Mouse (Mus musculus): ENCODE data around the gene Gpr61. TPM values are rescaled to one million over a fixed set of nuclear protein-coding genes. Genes with fewer than 3 reads are reported as not detected.

Gene Gpr61
- polyA plus RNA-seq, 1 experiment = 0.05 TPM

DNA sequence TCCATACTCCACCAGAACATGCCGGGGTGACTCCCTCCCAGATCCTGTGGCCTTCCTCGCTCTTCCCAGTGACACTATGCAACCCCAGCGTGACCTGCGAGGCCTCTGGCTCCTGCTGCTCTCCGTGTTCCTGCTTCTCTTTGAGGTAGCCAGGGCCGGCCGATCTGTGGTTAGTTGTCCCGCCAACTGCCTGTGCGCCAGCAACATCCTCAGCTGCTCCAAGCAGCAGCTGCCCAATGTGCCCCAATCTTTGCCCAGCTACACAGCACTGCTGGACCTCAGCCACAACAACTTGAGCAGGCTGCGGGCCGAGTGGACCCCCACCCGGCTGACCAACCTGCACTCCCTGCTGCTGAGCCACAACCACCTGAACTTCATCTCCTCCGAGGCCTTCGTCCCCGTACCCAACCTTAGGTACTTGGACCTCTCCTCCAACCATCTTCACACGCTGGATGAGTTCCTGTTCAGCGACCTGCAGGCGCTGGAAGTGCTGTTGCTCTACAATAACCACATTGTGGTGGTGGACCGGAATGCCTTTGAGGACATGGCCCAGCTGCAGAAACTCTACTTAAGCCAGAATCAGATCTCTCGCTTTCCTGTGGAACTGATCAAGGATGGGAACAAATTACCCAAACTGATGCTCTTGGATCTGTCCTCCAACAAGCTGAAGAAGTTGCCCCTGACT lies 32.6 kb upstream of the Gpr61 start:
- H3K4me1 ChIP-seq (ENCODE audit: control insufficient read depth, insufficient read depth, insufficient read length, low read length) = peaks cover 8% of the 10 kb centered on the region
- H3K36me3 ChIP-seq (ENCODE audit: control insufficient read depth, insufficient read depth, low read length) = no peaks in the 10 kb centered on the region
- H3K27ac ChIP-seq (ENCODE audit: insufficient read depth, low read depth, low read length) = no peak overlapping the region
- H3K27me3 ChIP-seq (ENCODE audit: control insufficient read depth, insufficient read depth, low read length) = no peaks in the 10 kb centered on the region
- TF ChIP-seq POLR2A (IDR thresholded peaks at IDR 0.05; ENCODE audit: low read depth, low read length) (no peak), CTCF (IDR thresholded peaks at IDR 0.05; ENCODE audit: extremely low read depth, insufficient read length, insufficient replicate concordance, low read depth, low read length) (no peak)
- WGBS = 75% methylated on average over 20 of the region's 20 CpGs
- peak overlapping the region; percentile 92; the same call in 1 of the 2 replicates for H3K4me3 ChIP-seq (ENCODE audit: low read depth, low read length)

GRCm38 (mm10) chr3:108186098-108187047 lies 31.7 kb upstream of the Gpr61 start, which contains the start of gene Amigo1:
Gene Amigo1, plus strand, starts transcription at chr3:108186335.
- no peak within 1 kb of the TSS for H3K27ac ChIP-seq (ENCODE audit: insufficient read depth, low read depth, low read length)
- TF ChIP-seq CTCF (IDR thresholded peaks at IDR 0.05; ENCODE audit: extremely low read depth, insufficient read length, insufficient replicate concordance, low read depth, low read length) (no peak), POLR2A (IDR thresholded peaks at IDR 0.05; ENCODE audit: low read depth, low read length) (no peak)
- 6% methylated on average over 94 of the region's 100 CpGs for WGBS
- H3K4me3 ChIP-seq (ENCODE audit: low read depth, low read length) = peak within 1 kb of the TSS; percentile 92
- no peaks in the 10 kb centered on the region for H3K36me3 ChIP-seq (ENCODE audit: control insufficient read depth, insufficient read depth, low read length)
- H3K4me1 ChIP-seq (ENCODE audit: control insufficient read depth, insufficient read depth, insufficient read length, low read length) = peaks cover 8% of the 10 kb centered on the region
- no peaks in the 10 kb centered on the region for H3K27me3 ChIP-seq (ENCODE audit: control insufficient read depth, insufficient read depth, low read length)

DNA sequence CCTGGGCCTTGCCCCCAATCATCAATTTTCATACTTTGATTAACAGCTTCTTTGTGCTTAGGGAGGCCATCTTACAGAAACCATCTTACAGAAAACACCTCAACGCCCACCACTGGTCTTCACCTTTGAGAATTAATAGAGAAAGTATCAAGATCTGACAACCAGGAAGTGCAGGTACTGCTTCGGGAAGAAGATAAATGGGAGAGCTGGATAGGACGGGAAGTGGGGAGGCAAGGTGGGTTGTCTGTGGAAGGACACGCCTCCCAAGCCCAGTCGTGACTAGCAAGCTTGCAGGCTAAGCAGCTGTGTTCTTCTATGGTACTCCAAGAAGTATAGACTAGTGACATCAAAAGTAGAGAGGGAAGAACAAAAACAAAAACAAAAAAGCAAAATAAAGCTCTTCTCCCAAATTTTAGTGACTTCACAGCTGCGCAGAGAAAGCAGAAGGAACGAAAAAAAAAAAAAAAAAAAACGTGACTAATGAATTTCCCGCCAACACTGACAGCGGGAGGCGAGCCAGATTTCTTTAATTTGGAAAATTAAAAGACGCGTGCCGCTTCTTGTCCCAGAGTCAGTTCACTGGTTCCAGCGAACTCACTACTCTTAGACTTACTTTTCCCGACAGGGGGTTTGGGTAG lies 30.9 kb upstream of the Gpr61 start:
- H3K36me3 ChIP-seq (ENCODE audit: control insufficient read depth, insufficient read depth, low read length) = no peaks in the 10 kb centered on the region
- H3K4me3 ChIP-seq (ENCODE audit: low read depth, low read length) = peak overlapping the region; percentile 92
- H3K27ac ChIP-seq (ENCODE audit: insufficient read depth, low read depth, low read length) = no peak overlapping the region
- H3K4me1 ChIP-seq (ENCODE audit: control insufficient read depth, insufficient read depth, insufficient read length, low read length) = peaks cover 8% of the 10 kb centered on the region
- TF ChIP-seq POLR2A (IDR thresholded peaks at IDR 0.05; ENCODE audit: low read depth, low read length) (no peak), CTCF (IDR thresholded peaks at IDR 0.05; ENCODE audit: extremely low read depth, insufficient read length, insufficient replicate concordance, low read depth, low read length) (no peak)
- 2% methylated on average over 16 of the region's 16 CpGs for WGBS
- H3K27me3 ChIP-seq (ENCODE audit: control insufficient read depth, insufficient read depth, low read length) = no peaks in the 10 kb centered on the region

GRCm38 (mm10) chr3:108184742-108185141 lies 30.1 kb upstream of the Gpr61 start:
- Histone ChIP-seq H3K27ac (ENCODE audit: insufficient read depth, low read depth, low read length) (no peak overlapping the region), H3K36me3 (ENCODE audit: control insufficient read depth, insufficient read depth, low read length) (no peaks in the 10 kb centered on the region), H3K27me3 (ENCODE audit: control insufficient read depth, insufficient read depth, low read length) (no peaks in the 10 kb centered on the region), H3K4me3 (ENCODE audit: low read depth, low read length) (no peak overlapping the region), H3K4me1 (ENCODE audit: control insufficient read depth, insufficient read depth, insufficient read length, low read length) (peaks cover 8% of the 10 kb centered on the region)
- TF ChIP-seq POLR2A (IDR thresholded peaks at IDR 0.05; ENCODE audit: low read depth, low read length) = no peak
- TF ChIP-seq CTCF (IDR thresholded peaks at IDR 0.05; ENCODE audit: extremely low read depth, insufficient read length, insufficient replicate concordance, low read depth, low read length) = no peak
- WGBS = 82% methylated on average over 3 of the region's 3 CpGs

DNA sequence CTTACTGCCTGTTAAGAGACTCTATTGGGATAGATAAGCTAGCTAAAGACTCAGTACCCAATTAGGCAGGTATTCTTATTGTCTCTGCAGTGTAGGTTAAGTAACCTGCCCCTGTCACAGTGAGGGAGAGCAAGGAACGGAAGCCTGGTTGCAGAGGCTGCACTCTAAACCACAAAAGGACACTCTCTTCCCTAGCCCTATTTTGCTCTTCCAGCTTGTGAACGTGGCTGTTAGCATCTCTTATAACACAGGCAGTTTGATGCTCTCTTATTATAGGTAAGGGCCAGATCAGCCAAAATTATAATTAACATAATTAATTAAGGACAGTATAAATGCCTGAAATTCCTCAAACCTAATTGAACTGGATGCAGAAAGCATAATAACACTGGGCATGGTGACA lies 25.8 kb upstream of the Gpr61 start:
- H3K4me1 ChIP-seq (ENCODE audit: control insufficient read depth, insufficient read depth, insufficient read length, low read length) = no peaks in the 10 kb centered on the region
- no peaks in the 10 kb centered on the region for H3K36me3 ChIP-seq (ENCODE audit: control insufficient read depth, insufficient read depth, low read length)
- whole genome bisulfite sequencing = 69% methylated on average over 2 of the region's 2 CpGs
- H3K4me3 ChIP-seq (ENCODE audit: low read depth, low read length) = no peak overlapping the region
- H3K27ac ChIP-seq (ENCODE audit: insufficient read depth, low read depth, low read length) = no peak overlapping the region
- TF ChIP-seq POLR2A (IDR thresholded peaks at IDR 0.05; ENCODE audit: low read depth, low read length) (no peak), CTCF (IDR thresholded peaks at IDR 0.05; ENCODE audit: extremely low read depth, insufficient read length, insufficient replicate concordance, low read depth, low read length) (no peak)
- no peaks in the 10 kb centered on the region for H3K27me3 ChIP-seq (ENCODE audit: control insufficient read depth, insufficient read depth, low read length)

DNA sequence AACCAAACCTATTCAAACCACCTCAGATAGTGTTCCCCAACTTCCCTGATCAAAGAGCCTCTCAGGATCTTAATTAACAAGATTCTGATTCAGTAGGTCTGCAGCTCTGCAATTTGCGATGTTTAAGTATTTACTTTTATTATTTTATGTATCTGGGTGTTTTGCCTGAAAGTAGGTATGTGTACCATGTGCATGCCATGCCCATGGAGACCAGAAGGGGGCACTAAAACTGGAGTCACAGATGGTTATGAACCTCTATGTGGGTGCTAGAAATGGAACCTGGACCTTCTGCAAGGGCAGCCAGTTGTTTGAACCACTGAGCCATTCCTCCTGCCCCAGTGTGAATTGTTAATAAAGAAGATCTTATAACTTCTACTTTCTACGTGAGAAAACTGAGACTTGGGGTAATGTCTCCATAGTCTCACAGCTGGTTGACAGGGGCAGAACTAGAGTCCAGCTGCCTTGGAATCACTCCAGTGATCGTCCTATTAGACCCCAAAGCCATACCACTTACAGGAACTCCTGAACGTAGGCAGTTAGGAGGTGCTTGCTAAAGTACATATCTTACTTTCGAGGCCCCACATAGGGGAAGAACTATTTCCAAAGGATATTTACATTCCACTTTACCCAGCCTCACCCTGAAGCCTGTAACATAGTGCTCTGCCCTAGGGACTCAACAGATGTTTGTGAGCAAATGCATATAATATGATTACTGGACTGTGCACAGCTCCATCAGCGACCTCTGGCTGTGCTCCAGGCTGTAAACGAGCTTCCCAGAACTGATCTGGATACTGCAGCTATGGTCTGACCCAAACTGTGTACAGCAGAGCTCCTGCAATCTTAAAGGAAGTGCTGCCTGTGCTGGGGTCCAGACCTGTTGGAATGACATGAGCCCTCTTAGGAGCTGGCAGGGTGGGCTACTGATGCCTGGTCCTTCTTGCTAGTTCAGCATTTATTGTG lies 24.4 kb upstream of the Gpr61 start:
- Histone ChIP-seq H3K36me3 (ENCODE audit: control insufficient read depth, insufficient read depth, low read length) (no peaks in the 10 kb centered on the region), H3K27me3 (ENCODE audit: control insufficient read depth, insufficient read depth, low read length) (no peaks in the 10 kb centered on the region), H3K4me1 (ENCODE audit: control insufficient read depth, insufficient read depth, insufficient read length, low read length) (no peaks in the 10 kb centered on the region), H3K4me3 (ENCODE audit: low read depth, low read length) (no peak overlapping the region), H3K27ac (ENCODE audit: insufficient read depth, low read depth, low read length) (no peak overlapping the region)
- TF ChIP-seq CTCF (IDR thresholded peaks at IDR 0.05; ENCODE audit: extremely low read depth, insufficient read length, insufficient replicate concordance, low read depth, low read length) = peak; percentile 15; the same call in 1 of the 2 replicates
- no peak for TF ChIP-seq POLR2A (IDR thresholded peaks at IDR 0.05; ENCODE audit: low read depth, low read length)
- WGBS = 49% methylated on average over 7 of the region's 7 CpGs

Data from small intestine, adult 2 months (tissue).